Mouse (Mus musculus): ENCODE data around the gene Tmem14a. TPM values are rescaled to one million over a fixed set of nuclear protein-coding genes. Genes with fewer than 3 reads are reported as not detected.
"Not testable (repeated sequence)": the region's sequence is repeated elsewhere in the genome, so short reads cannot be mapped to it uniquely, and the experiment has no call there.

The Tmem14a gene
- polyA plus RNA-seq, 1 experiment, result 2.2 TPM

GRCm38 (mm10) chr1:21263986-21264385 is 45.6 kb downstream of the Tmem14a start:
- WGBS, result 83% methylated on average over 4 of the region's 4 CpGs
- Histone ChIP-seq H3K4me1 (ENCODE audit: control insufficient read depth, insufficient read depth, insufficient read length, low read length) (peaks cover 3% of the 10 kb centered on the region; the same call in 1 of the 2 replicates), H3K36me3 (ENCODE audit: control insufficient read depth, insufficient read depth, low read length) (no peaks in the 10 kb centered on the region), H3K4me3 (ENCODE audit: low read depth, low read length) (no peak overlapping the region), H3K27me3 (ENCODE audit: control insufficient read depth, insufficient read depth, low read length) (no peaks in the 10 kb centered on the region), H3K27ac (ENCODE audit: insufficient read depth, low read depth, low read length) (no peak overlapping the region)
- TF ChIP-seq POLR2A (IDR thresholded peaks at IDR 0.05; ENCODE audit: low read depth, low read length), result no peak
- no peak for TF ChIP-seq CTCF (IDR thresholded peaks at IDR 0.05; ENCODE audit: extremely low read depth, insufficient read length, insufficient replicate concordance, low read depth, low read length)

GRCm38 (mm10) chr1:21264747-21265146 is 46.4 kb downstream of the Tmem14a start:
- H3K27me3 ChIP-seq (ENCODE audit: control insufficient read depth, insufficient read depth, low read length), result no peaks in the 10 kb centered on the region
- no peaks in the 10 kb centered on the region for H3K36me3 ChIP-seq (ENCODE audit: control insufficient read depth, insufficient read depth, low read length)
- 87% methylated on average over 8 of the region's 8 CpGs for WGBS
- TF ChIP-seq CTCF (IDR thresholded peaks at IDR 0.05; ENCODE audit: extremely low read depth, insufficient read length, insufficient replicate concordance, low read depth, low read length) (no peak), POLR2A (IDR thresholded peaks at IDR 0.05; ENCODE audit: low read depth, low read length) (no peak)
- H3K4me1 ChIP-seq (ENCODE audit: control insufficient read depth, insufficient read depth, insufficient read length, low read length), result peaks cover 3% of the 10 kb centered on the region; the same call in 1 of the 2 replicates
- H3K27ac ChIP-seq (ENCODE audit: insufficient read depth, low read depth, low read length), result no peak overlapping the region
- no peak overlapping the region for H3K4me3 ChIP-seq (ENCODE audit: low read depth, low read length)

- H3K27ac ChIP-seq (ENCODE audit: insufficient read depth, low read depth, low read length), result no peak overlapping the region
- no peak overlapping the region for H3K4me3 ChIP-seq (ENCODE audit: low read depth, low read length)
- no peaks in the 10 kb centered on the region for H3K27me3 ChIP-seq (ENCODE audit: control insufficient read depth, insufficient read depth, low read length)
- WGBS, result 86% methylated on average over 1 of the region's 1 CpGs
- peaks cover 3% of the 10 kb centered on the region; the same call in 1 of the 2 replicates for H3K4me1 ChIP-seq (ENCODE audit: control insufficient read depth, insufficient read depth, insufficient read length, low read length)
- TF ChIP-seq POLR2A (IDR thresholded peaks at IDR 0.05; ENCODE audit: low read depth, low read length), result no peak
- TF ChIP-seq CTCF (IDR thresholded peaks at IDR 0.05; ENCODE audit: extremely low read depth, insufficient read length, insufficient replicate concordance, low read depth, low read length), result no peak
- no peaks in the 10 kb centered on the region for H3K36me3 ChIP-seq (ENCODE audit: control insufficient read depth, insufficient read depth, low read length)
These were observed 48.4 kb downstream of the Tmem14a start for GRCm38 (mm10) chr1:21266766-21267165.

GRCm38 (mm10) chr1:21267466-21267865 is 49.1 kb downstream of the Tmem14a start:
- not testable (repeated sequence) for H3K36me3 ChIP-seq (ENCODE audit: control insufficient read depth, insufficient read depth, low read length); H3K4me3 ChIP-seq (ENCODE audit: low read depth, low read length); H3K27me3 ChIP-seq (ENCODE audit: control insufficient read depth, insufficient read depth, low read length); H3K4me1 ChIP-seq (ENCODE audit: control insufficient read depth, insufficient read depth, insufficient read length, low read length); H3K27ac ChIP-seq (ENCODE audit: insufficient read depth, low read depth, low read length)
- whole genome bisulfite sequencing, result 86% methylated on average over 7 of the region's 7 CpGs

- H3K27ac ChIP-seq (ENCODE audit: insufficient read depth, low read depth, low read length), result peak overlapping the region; percentile 10; the same call in 1 of the 2 replicates
- WGBS, result 21% methylated on average over 18 of the region's 18 CpGs
- TF ChIP-seq POLR2A (IDR thresholded peaks at IDR 0.05; ENCODE audit: low read depth, low read length) (no peak), CTCF (IDR thresholded peaks at IDR 0.05; ENCODE audit: extremely low read depth, insufficient read length, insufficient replicate concordance, low read depth, low read length) (peak; percentile 83)
- no peaks in the 10 kb centered on the region for H3K36me3 ChIP-seq (ENCODE audit: control insufficient read depth, insufficient read depth, low read length)
- peak overlapping the region; percentile 47 for H3K4me3 ChIP-seq (ENCODE audit: low read depth, low read length)
- no peaks in the 10 kb centered on the region for H3K27me3 ChIP-seq (ENCODE audit: control insufficient read depth, insufficient read depth, low read length)
- H3K4me1 ChIP-seq (ENCODE audit: control insufficient read depth, insufficient read depth, insufficient read length, low read length), result peaks cover 3% of the 10 kb centered on the region
These were observed 53.1 kb downstream of the Tmem14a start for GRCm38 (mm10) chr1:21271343-21272055.

GRCm38 (mm10) chr1:21272056-21272431 is 53.7 kb downstream of the Tmem14a start:
- 42% methylated on average over 14 of the region's 14 CpGs for WGBS
- H3K36me3 ChIP-seq (ENCODE audit: control insufficient read depth, insufficient read depth, low read length), result no peaks in the 10 kb centered on the region
- H3K27ac ChIP-seq (ENCODE audit: insufficient read depth, low read depth, low read length), result peak overlapping the region; percentile 10; the same call in 1 of the 2 replicates
- TF ChIP-seq CTCF (IDR thresholded peaks at IDR 0.05; ENCODE audit: extremely low read depth, insufficient read length, insufficient replicate concordance, low read depth, low read length) (no peak), POLR2A (IDR thresholded peaks at IDR 0.05; ENCODE audit: low read depth, low read length) (no peak)
- H3K4me3 ChIP-seq (ENCODE audit: low read depth, low read length), result peak overlapping the region; percentile 12; the same call in 1 of the 2 replicates
- no peaks in the 10 kb centered on the region for H3K27me3 ChIP-seq (ENCODE audit: control insufficient read depth, insufficient read depth, low read length)
- peaks cover 1% of the 10 kb centered on the region for H3K4me1 ChIP-seq (ENCODE audit: control insufficient read depth, insufficient read depth, insufficient read length, low read length)

- Histone ChIP-seq H3K4me1 (ENCODE audit: control insufficient read depth, insufficient read depth, insufficient read length, low read length) (no peaks in the 10 kb centered on the region; the same call in 1 of the 2 replicates), H3K27ac (ENCODE audit: insufficient read depth, low read depth, low read length) (no peak overlapping the region), H3K4me3 (ENCODE audit: low read depth, low read length) (no peak overlapping the region), H3K27me3 (ENCODE audit: control insufficient read depth, insufficient read depth, low read length) (no peaks in the 10 kb centered on the region), H3K36me3 (ENCODE audit: control insufficient read depth, insufficient read depth, low read length) (no peaks in the 10 kb centered on the region)
- 85% methylated on average over 6 of the region's 6 CpGs for WGBS
- TF ChIP-seq CTCF (IDR thresholded peaks at IDR 0.05; ENCODE audit: extremely low read depth, insufficient read length, insufficient replicate concordance, low read depth, low read length), result no peak
- no peak for TF ChIP-seq POLR2A (IDR thresholded peaks at IDR 0.05; ENCODE audit: low read depth, low read length)
These were observed 54.7 kb downstream of the Tmem14a start for GRCm38 (mm10) chr1:21273091-21273490.

Data from small intestine, adult 2 months (tissue).